Mouse (Mus musculus): Measurements from ENCODE around the gene Gck.
"Not testable (repeated sequence)": the region's sequence is repeated elsewhere in the genome, so short reads cannot be mapped to it uniquely, and the experiment has no call there.

Gene Gck

DNA sequence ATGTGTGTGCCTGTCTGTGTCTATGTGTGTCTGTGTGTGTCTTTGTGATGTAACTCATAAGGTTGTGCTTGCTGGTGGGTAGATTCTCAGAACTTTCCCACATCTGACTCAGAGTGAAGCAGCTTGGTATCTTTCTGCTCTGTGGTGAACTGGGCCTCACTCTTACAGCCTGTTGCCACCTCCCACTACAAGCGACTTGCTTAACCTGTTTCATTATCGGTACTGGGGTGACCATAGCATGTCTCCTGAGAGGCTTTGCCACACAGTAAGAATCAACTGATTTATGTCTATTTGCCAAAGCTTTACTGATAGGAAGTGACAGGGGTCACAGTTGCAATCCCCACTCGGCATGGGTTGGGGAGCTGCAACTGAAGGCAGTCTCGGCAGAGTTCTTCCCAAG lies 41.2 kb downstream of the Gck start:
- no peak for DNase-seq (ENCODE audit: low read depth, low spot score)

DNA sequence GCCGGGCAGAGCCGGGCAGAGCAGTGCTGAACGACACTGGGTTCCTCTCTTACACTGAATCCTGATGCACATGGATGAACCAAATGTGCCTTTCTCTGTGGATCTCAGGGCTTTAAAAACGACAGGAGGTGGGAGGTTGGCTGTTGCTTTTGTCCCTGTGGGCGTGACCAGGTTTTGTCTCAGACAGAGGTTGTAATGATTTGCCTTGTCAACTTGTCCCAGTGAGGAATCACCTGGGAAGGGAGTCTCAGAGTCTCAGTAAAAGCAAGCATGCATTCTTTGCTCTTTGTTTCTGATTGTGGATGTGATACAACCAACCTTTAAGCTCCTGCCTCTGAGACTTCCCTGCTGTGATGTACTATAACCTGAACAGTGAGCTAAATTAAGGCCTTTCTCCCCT lies 42.8 kb downstream of the Gck start:
- DNase-seq (ENCODE audit: low read depth, low spot score) = no peak

DNA sequence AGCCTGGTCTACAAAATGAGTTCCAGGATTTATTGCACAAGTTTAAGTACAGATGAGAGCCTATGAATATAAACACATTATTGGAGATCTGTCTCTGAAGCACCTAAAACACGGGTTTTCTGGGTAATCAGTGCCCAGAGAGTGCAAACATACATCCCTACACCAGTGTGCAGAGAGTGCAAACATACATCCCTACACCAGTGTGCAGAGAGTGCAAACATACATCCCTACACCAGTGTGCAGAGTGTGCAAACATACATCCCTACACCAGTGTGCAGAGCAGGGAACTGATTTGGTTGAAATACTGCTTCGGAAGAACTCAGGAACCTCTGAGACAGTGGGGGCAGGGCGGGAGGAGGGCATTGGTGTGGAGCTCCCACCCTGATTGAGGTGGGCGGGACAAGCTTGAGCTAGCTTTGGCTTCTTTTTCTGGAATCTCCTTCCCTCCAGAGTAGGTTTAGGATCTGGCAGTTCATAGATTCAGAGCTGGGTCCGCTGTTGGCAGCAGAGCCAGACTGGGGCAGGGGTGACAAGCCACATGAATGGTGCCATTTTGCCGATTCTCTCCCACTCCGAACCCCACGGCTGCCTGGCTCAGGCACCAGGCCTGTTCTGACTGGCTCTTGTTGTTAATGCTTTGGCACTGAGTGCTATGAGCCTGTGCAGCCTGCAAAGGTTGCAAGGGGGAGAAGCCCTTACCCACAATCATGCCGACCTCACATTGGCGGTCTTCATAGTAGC lies 43.9 kb downstream of the Gck start:
- no peak for DNase-seq (ENCODE audit: low read depth, low spot score)

DNA sequence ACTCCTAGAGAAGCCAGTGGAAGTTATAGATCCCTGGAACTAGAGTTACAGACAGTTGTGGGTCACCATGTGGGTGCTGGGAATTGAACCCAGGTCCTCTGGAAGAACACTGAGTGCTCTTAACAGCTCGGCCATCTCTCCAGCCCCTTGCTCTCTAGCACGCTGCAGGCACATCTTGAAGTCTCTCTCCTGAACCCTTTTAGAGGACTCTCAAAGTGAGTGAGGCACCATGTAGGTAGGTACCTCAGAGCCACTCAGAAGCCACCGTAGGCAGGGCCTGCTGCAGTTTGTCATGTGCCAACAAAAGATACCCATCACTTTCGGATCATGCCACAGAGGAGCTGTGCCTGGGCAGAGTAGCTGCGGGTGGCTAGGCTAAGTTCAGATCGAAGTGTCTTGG lies 45.0 kb downstream of the Gck start:
- no peak for DNase-seq (ENCODE audit: low read depth, low spot score)

DNA sequence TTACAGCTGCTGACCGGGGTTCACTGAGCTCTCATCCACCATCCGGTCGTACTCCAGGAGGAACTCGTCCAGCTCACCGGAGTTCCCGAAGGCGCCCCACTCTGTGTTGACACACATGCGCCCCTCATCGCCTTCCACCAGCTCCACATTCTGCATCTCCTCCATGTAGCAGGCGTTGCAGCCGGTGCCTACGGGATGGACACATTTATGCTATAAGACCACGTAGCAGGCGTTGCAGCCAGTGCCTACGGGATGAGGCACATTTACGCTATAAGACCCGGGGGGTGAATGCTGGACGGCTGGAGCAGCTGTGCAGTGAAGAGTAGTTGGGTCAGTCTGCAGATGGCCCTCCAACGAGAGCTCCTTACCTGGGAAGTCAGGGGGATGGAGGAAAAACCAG lies 45.5 kb downstream of the Gck start:
- no peak for DNase-seq (ENCODE audit: low read depth, low spot score)

DNA sequence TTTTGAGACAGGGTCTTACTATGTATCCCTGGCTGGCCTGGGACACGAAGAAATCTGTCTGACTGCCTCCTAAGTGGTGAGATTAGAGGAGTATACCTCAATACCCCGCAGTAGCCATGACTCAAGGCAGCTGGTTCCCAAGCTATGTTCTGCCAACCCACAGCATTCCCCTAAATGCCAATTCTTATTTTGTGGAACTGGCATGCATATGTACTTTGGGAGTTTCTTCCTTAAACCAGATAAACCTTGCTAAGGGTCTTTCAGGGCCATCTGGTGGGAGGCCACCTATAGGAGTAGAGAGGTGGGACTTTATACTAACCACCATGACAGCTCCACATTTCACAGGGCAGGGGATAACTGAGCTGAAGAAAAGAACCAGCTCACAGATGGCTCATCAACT lies 46.0 kb downstream of the Gck start:
- DNase-seq (ENCODE audit: low read depth, low spot score) = no peak

DNA sequence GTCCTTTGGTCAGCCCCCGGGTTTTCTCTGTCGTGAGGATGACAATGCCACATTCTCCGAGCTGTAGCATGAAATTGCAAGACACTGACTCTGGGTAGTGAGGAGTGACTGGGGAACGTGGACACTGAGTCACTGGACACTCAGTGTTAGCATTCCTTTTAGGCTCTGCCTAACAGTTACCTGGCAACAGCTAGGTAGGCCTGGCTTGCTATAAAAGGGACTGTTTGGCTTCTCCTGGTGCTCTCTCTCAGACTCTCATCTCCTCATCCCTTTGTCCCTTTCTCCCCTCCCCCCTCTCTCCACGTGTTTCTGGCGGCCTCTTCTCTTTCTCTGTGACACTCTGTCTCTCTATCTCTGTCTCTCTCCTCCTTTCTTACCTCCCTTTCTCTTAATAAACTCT lies 47.5 kb downstream of the Gck start:
- no peak for DNase-seq (ENCODE audit: low read depth, low spot score)

DNA sequence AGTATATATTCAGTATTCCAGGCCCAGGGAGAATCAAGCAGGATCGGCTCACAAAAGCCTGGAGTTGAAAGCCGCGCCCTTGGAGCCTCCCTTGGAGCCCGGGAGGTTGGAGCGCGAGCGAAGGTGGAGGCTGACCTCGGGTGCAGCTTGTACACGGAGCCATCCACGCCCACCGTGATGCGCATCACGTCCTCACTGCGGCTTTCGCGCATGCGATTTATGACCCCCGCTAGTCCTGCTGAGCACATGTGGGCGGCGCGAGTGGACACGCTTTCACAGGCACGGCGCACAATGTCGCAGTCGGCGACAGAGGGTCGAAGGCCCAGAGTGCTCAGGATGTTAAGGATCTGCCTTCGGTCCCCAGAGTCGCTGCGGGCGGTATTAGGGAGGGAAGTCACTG lies 47.9 kb downstream of the Gck start:
- DNase-seq (ENCODE audit: low read depth, low spot score) = no peak

DNA sequence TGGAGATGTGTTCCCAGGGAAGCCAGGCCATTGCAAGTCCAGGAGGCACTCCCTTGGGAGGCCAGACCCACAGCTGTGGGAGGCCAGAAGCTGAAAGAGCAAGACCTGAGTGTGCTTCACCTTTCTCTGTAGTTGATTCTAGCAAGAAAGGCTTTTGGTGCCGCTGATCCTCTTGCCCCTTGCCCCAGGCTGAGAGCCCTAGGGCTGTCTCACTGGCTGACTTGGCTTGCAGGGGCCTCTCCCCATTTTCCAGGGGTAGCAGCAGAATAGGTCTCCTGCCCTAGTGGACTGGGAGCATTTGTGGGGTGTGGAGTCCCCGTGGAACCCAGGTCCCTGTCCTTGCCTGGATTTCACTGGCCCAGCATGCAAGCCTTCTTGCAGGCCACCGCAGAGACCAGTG lies 48.6 kb downstream of the Gck start:
- DNase-seq (ENCODE audit: low read depth, low spot score) = no peak

DNA sequence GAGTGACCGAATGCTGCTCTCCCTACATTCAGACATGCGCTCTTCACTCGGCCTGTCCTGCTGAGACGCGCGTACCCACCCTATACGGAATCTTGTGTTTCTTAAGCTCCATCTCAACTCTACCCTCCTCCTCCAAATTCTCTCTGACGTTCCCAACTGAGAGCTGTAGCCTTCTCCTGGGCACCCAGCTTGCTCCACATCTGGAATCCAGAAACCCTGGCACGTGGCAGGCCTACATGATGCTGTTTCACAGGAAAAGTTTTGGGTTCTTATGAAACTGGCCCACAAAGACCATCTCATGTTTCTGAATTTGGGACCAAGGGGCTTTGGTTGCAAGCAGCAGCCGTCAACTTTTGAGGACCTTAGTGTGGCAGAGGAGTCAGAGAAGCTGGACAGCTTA lies 50.6 kb downstream of the Gck start:
- no peak for DNase-seq (ENCODE audit: low read depth, low spot score)

DNA sequence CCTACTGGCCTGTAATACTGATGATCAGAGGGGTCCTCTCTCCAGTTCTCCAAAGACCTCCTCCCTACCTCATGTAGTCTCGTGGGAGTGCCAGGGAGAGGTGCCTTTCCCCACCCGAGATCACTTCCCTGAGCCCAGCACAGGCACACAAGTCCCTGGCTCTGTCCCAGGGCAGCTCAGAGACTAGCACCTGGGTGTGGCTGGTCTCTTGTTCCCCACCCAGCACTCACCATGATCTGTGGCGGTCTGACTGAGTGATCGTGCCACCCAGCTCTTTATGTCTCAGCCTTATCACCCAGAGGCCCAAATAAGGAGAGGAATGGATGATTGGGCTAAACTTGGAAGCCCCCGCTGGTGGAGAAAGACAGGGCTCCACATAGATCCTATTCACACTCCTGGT lies 51.4 kb downstream of the Gck start, which contains the start of gene Myl7:
TSS of gene Myl7 (minus strand) at position 252 of the 400 bp plus-strand sequence.
- DNase-seq (ENCODE audit: low read depth, low spot score) = no peak

DNA sequence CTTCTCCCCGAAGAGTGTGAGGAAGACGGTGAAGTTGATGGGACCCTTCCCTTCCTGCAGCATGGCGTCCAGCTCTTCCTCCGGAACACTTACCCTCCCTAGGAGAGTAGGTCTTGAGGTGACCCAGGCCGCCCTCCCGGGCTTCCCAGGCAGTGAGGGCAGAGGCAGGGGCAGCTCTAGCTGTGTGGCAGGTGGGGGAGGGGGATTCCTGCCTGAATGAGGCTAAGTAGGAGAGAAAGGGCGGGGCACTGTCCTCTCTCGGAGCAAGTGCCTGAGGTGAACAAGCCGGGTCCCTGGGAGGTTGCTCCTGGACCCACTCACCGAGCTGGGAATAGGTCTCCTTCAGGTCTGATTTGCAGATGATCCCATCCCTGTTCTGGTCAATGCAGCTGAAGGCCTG lies 52.0 kb downstream of the Gck start:
- no peak for DNase-seq (ENCODE audit: low read depth, low spot score)

DNA sequence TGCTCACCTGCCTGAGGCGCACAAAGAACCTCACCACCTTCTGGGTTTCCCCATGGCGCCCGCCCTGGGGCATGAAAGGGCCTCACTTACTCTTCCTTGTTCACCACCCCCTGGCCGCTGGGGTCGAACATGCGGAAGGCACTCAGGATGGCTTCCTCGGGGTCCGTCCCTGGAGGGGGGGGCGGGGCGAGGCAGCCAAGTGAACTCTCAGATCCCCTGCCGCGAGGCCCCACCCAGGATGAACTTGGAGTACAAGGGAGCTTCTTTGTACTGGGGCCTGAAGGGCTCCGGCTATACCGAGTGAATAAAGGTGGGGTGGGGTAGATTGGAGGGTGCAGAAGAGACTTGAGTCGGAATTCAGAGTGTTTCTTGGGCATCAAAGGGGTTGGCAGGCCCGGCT lies 52.7 kb downstream of the Gck start:
- DNase-seq (ENCODE audit: low read depth, low spot score) = no peak

DNA sequence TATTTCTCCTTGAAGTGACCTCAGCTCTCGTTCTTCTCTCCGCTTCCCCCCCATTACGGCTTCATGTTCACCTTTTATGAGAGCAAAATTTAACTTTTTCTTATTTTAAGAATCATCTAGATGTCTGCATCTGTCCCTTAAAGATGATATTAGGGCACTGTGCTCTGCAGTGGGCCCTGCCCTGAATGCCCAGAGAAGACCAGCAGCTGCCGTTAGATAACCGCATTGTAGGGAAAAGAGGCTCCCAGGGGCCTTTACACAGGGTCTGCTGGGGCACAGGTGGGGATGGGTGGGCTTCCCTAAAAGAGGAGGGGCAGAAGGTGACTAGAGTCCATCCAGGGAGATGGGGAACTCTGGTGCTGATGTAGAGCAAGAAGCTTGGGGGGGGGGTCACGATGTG lies 56.1 kb downstream of the Gck start:
- DNase-seq (ENCODE audit: low read depth, low spot score) = no peak

DNA sequence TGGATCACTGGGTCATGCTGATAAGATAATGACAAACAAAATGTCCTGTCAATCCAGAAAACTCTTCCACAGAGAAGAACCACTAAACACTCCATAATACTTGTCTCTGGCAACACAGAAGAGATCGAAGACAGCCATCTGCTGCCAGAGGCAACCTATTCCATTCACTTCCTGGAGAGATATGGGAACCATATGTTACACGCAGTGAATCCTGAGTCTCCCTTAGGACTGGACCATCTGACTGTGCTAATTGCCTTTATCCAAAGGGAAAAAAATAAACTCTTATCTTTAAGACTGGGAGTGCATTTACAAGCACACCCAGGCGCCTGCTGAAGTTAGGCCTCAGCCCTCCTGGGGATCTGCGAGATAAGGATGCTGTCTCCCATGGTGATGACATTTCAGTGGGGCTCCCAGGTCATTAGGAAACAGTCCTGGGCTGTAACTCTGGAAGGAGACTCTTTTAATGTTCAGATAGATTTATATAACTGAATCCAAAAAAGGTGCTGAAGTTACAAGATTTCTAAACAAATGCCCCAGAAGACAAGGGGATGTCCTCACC lies 57.0 kb downstream of the Gck start:
- no peak for DNase-seq (ENCODE audit: low read depth, low spot score)

DNA sequence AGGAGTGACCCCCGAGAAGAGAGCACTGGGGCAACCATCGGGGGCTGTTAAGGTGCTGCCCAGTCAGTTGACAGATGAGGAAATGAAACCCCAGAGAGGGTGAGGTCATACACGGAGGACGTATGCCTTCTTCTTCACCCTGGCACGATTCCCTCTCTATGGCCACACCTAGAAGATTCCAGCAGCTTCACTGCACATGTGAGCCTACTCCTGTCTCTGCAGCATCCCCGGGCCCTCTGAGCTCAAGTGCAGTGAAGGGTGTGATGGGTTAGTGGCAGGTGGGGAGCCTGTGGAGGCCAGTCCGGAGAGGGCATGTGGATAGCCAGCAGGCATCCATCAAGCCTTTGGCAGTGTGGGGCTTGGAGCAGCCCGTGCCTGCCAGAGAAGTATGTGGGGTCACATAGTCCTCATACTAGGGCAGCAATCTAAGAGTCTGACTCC lies 57.7 kb downstream of the Gck start:
- no peak for DNase-seq (ENCODE audit: low read depth, low spot score)

DNA sequence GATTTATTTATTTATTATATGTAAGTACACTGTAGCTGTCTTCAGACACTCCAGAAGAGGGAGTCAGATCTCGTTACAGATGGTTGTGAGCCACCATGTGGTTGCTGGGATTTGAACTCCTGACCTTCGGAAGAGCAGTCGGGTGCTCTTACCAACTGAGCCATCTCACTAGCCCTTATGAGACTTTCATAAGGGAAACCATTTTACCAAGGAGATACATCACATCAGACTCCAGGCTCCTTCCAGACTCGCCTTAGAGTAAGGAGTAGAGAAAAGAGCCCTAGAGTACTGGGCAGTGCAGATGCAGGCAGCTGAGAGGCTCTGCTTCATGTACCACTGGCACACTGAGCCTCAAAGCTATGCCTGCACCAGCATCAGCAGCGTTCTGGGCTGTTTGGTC lies 61.3 kb downstream of the Gck start:
- DNase-seq (ENCODE audit: low read depth, low spot score) = not testable (repeated sequence)

DNA sequence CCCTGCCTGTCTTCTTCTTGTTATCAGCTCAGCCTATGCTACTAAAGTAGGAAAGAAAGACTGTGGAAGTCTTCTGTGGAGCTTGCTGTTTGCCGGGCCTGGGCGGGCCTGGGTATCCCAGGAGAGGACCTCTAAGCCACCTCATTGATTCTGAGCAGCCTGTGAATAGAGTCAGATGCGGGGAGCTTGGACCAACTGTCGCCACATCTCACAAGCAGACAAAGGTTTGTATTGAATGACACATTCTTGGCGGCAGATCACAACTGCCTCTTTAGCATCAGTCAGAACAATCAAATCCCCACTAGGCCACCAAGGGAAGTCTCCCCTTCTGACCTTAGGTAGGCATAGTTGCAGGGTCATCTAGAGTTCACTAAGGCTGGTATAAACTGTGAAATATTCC lies 62.6 kb downstream of the Gck start:
- no peak for DNase-seq (ENCODE audit: low read depth, low spot score)

DNA sequence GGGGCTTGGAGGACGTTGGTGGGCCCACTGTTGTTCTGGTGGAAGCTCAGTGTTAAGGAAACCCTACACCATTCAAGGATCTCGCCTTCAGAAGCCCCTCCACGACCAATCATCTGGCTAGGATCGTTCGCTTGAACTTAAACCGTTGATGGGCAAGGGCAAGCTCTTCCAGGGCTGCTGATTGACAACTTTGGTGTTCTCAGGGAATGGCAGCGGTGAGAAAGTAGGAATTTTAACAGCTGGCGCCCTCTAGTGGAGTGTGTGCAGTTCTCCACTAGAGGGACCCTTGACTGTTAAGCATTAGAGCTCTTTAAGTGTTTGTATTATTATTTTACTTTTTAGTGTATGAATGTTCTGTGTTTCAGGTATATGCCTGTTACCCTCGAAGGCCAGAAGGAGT lies 63.7 kb downstream of the Gck start:
- DNase-seq (ENCODE audit: low read depth, low spot score) = no peak

DNA sequence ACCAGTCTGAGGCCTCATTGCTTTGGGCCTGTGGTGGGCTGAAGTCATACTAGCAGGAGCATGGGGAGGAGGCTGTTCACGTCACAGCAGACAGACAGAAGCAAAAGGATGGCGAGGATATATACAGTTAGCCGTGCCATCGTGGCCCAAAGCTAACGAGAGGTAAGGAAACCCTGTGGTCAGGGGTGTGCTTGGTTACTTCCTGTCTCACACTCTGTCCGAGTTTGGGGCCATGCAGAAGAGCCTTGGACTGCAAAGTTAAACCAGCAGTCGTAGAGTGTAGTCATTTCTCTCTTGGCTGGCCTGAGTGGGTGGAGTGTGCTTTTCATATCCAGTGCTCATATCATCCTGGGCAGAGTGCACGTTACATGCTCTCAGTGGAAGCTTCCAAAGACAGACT lies 67.4 kb downstream of the Gck start:
- DNase-seq (ENCODE audit: low read depth, low spot score) = no peak

DNA sequence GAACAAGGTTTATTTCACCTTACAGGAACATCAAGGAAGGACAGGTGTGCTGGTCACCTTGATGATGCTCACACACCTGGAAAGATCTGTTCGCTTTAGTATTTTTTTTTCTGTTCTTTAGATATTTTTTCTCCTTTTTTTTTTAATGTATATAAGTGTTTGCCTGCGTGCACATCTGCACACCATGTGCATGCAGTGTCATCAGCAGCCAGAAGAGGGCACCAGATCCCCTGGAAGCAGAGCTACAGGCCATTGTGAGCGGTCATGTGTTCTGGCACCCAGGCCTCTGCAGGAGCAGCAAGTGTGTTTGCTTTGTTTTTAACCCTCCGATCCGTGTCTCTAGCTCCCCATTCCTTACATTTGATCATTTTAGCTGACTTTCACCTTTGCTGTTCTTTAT lies 70.0 kb downstream of the Gck start:
- no peak for DNase-seq (ENCODE audit: low read depth, low spot score)

DNA sequence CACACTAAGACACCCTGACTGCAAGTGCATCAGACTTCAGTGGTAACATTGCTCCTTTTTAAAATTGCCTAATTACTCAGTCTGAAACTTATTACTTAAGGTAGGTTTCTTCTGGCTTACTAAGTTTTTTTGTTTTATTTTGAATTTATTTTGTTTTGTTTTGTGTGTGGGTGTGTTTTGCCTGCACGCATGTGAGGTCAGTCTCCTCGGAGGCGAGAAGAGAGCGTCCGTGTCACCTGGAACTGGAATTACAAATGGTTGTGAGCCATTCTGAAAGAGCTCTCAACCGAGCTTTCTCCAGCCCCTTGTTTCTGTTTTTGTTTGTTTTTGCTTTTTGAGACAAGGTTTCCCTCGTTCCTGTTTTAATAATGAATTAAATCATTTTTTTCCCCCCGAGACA lies 71.2 kb downstream of the Gck start:
- no peak for DNase-seq (ENCODE audit: low read depth, low spot score)

DNA sequence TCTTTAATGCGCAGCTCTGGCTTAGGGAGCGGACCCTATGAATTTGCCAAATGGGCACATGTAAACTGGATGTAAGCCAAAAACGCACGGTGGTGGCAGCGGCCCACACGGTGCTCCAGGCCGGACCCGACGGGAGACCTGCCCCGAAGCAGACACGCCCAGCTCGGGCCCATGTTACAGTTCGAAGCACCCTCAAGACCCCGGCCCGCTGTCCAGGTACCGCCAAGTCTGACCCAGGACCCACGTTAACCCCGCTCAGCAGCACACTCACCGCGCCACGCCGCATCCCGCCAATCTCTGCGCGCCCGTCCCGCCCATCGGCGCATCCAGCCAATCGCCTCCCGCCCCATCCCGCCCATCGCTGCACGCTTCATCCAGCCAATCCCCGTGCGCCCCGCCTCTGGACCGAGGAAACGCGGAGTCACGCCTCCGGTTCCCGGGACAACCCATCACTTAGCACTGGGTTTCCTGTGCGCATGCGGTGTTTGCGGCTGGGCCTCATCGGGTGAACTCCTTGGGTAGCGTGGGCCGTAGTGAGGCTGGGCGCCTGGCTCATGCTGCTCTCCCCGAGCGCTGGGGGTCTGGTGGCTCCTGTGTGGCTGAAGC lies 71.9 kb downstream of the Gck start, which contains the start of gene Pold2:
TSS of gene Pold2 (minus strand) at position 372 of the 606 bp plus-strand sequence.
- DNase-seq (ENCODE audit: low read depth, low spot score) = peak; percentile 99
